Mouse (Mus musculus) hindbrain, embryonic 14.5 days (tissue): ENCODE measurements around the gene Ift80. TPM values are rescaled to one million over a fixed set of nuclear protein-coding genes. Genes with fewer than 3 reads are reported as not detected.

Experiments used
- ATAC-seq: fragments of 200-750 bp; cut with Nextera tagmentation; 2 replicates; pipeline ENCODE4 v1.8.0; 2017; ENCODE audit warnings: moderate number of reproducible peaks, mild to moderate bottlenecking, moderate TSS enrichment, moderate library complexity; ENCODE audit not compliant: low FRiP score
- DNase-seq: peaks from one replicate; pipeline ENCODE4 v3.0.0-alpha.2; 2015; ENCODE audit warnings: low spot score
- H3K27ac ChIP-seq: fragments of 300-500 bp; sonication (generic); 2 replicates; pipeline ENCODE4 v1.5.1; 2014; ENCODE audit warnings: mild to moderate bottlenecking, moderate library complexity
- H3K27me3 ChIP-seq: fragments of 300-500 bp; sonication (generic); 2 replicates; pipeline ENCODE4 v1.6.1; 2014; ENCODE audit warnings: mild to moderate bottlenecking, low read length, mixed read lengths; ENCODE audit not compliant: control insufficient read depth, insufficient read depth
- H3K36me3 ChIP-seq: fragments of 300-500 bp; sonication (generic); replicated peaks from 2 replicates; pipeline ENCODE4 v1.6.1; 2014; ENCODE audit not compliant: control insufficient read depth, insufficient read depth
- H3K4me1 ChIP-seq: fragments of 300-500 bp; sonication (generic); replicated peaks from 2 replicates; pipeline ENCODE4 v1.6.1; 2014; ENCODE audit warnings: antibody characterized with exemption, low read length, mixed read lengths; ENCODE audit not compliant: control insufficient read depth, insufficient read depth
- H3K4me2 ChIP-seq: fragments of 300-500 bp; sonication (generic); replicated peaks from 2 replicates; pipeline ENCODE4 v1.6.1; 2014; ENCODE audit warnings: mild to moderate bottlenecking, moderate library complexity
- H3K4me3 ChIP-seq: fragments of 300-500 bp; sonication (generic); replicated peaks from 2 replicates; pipeline ENCODE4 v1.5.1; 2014; ENCODE audit warnings: mild to moderate bottlenecking, low read length
- H3K9ac ChIP-seq: fragments of 300-500 bp; sonication (generic); 2 replicates; pipeline ENCODE4 v1.6.1; 2014
- H3K9me3 ChIP-seq: fragments of 300-500 bp; sonication (generic); 2 replicates; pipeline ENCODE4 v1.6.1; 2016; ENCODE audit warnings: low read length; ENCODE audit not compliant: control insufficient read depth
- WGBS: fragments of 180-500 bp; shearing (Covaris S2); extraction: QIAGEN DNeasy Blood & Tissue Kit; methylation state at CpG from one replicate; pipeline ENCODE4 v1.1.7; 2014; 5-methylcytosine and 5-hydroxymethylcytosine counted together
- polyA plus RNA-seq: library from polyadenylated mRNA; unstranded; fragments of >200 nt; fragmentation: Nextera tagmentation; extraction: Ambion mirVana; gene quantifications from 2 replicates; pipeline ENCODE4 v1.2.1, GENCODE M21; 2014

Ift80 gene
- 8.7 and 11.9 TPM in 2 replicates for polyA plus RNA-seq

DNA sequence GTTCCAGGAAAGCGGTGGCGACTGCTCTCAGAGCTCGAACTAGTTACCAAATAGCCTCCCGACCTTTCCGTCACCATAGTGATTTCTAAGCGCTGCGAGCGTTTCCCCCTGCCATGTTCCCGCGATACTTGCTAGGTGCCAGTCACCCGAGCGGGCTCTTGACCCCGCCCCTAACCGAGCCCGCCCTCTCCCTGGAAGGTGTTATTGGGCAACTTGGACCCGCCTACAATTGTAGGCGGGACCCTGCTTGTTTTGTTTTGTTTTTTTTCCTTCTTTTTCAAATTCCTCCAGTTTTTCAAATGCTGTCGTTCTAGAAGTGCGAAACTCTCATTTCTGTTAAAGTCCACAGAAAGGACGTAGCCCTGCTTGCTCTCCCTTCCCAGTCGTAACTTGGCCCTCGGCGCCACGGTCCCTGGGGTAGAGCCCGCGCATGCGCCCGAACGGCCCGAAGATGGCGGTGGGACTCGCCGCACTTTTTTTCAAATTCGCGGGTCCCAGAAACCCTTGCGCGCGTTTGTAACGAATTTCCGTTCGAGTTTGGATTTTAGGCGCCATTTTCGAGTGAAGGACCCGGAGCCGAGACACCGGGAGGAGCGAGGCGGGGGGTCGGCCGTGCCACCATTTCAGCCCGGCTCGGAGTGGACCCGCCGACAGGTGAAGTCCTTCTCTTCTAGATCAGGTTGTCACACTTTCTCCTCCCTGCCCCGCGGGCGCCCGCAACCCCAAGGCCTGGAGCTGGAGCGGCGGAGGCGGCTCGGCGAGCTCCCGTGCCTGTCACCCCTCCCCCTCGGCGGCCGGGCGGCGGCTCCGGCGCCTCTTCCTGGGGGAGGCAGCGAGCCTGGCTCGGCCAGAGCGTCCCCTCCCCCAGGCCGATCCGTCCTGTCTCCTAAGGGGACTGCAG is at the start of gene Ift80, which contains the start of gene Smc4:
TSS of gene Ift80 (minus strand) at position 134 of the 901 bp plus-strand sequence.
TSS of gene Smc4 (plus strand) at position 302 of the 901 bp plus-strand sequence.
- WGBS, result under 1% methylated on average over 76 of the region's 76 CpGs
- Histone ChIP-seq H3K4me1 (no peaks in the 10 kb centered on the region; the same call in 1 of the 2 replicates), H3K9me3 (no peaks in the 10 kb centered on the region), H3K4me2 (peak within 1 kb of the TSS; percentile 96), H3K36me3 (no peaks in the 10 kb centered on the region), H3K27me3 (no peaks in the 10 kb centered on the region), H3K9ac (peak within 1 kb of the TSS; percentile 64), H3K27ac (peak within 1 kb of the TSS; percentile 73), H3K4me3 (peak within 1 kb of the TSS; percentile 67)
- ATAC-seq, result peak; percentile 98
- DNase-seq, result peak; percentile 99

DNA sequence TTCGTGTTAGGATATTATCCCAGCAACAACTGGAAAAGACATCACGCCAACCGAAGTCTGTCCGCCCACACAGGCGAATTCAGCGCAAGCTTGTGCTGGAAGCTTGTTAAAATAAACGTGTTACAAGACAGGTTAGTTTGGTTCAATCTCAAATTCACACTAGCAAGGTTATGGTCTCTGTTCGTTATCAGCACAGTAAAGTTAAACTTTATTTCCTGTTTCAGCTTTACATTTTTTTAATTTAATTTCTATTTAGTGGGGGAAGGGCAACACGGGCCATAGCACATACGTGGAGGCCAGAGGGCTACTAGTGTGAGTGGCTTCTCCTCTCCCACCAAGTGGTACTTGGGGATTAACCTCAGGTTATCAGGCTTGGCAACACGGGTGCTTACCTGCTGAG is 47.5 kb upstream of the Ift80 start:
- ATAC-seq (no peak), DNase-seq (no peak)
- Histone ChIP-seq H3K36me3 (no peaks in the 10 kb centered on the region), H3K4me3 (no peak overlapping the region), H3K27me3 (no peaks in the 10 kb centered on the region), H3K4me1 (no peaks in the 10 kb centered on the region), H3K27ac (no peak overlapping the region), H3K4me2 (no peak overlapping the region), H3K9me3 (no peaks in the 10 kb centered on the region), H3K9ac (no peak overlapping the region)
- WGBS, result 93% methylated on average over 11 of the region's 11 CpGs

DNA sequence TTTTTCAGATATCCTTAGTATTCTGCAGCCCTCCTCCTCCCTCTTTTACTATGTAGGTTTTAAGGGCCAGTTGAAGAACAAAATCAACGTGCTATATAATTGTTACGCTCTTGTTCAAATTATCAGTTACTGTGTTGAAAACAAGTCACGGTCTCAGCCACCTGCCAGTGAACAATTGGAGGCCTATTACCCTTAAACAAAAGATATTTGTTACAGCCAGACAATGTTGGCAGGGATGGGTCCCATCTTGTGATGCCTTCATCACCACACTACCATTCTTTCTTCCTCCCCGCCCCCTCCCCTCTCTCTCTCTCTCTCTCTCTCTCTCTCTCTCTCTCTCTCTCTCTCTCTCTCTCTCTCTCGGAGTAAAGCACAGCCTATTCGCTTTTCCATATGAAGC is 44.6 kb upstream of the Ift80 start:
- Histone ChIP-seq H3K4me3 (no peak overlapping the region), H3K27me3 (no peaks in the 10 kb centered on the region), H3K9ac (no peak overlapping the region), H3K4me1 (no peaks in the 10 kb centered on the region), H3K4me2 (no peak overlapping the region), H3K9me3 (no peaks in the 10 kb centered on the region), H3K27ac (no peak overlapping the region), H3K36me3 (no peaks in the 10 kb centered on the region)
- no peak for DNase-seq
- ATAC-seq, result no peak
- WGBS, result 65% methylated on average over 6 of the region's 6 CpGs

DNA sequence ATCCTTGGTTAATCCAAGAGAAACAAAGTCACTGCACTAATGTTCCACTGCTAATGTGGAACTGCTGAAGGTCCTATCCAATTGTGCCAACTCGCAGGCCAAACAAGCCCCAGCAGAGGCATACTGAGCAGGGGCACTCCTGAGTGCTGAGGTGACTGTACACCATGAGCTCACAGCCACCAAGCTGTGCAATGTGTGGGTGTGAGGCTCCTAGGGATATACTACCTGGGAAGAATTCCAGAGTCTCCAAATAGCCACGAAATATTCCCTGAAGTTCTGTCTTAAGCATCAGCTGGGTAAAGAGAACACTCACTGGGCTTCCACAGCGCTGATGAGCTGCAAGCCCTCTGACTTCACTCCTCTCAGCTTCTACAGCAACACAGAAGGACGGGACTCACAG is 43.3 kb upstream of the Ift80 start:
- H3K36me3 ChIP-seq, result no peaks in the 10 kb centered on the region; the same call in 1 of the 2 replicates
- no peak overlapping the region for H3K27ac ChIP-seq
- no peak for ATAC-seq
- no peaks in the 10 kb centered on the region for H3K27me3 ChIP-seq
- WGBS, result 85% methylated on average over 4 of the region's 4 CpGs
- H3K4me3 ChIP-seq, result no peak overlapping the region
- peaks cover 9% of the 10 kb centered on the region; the same call in 1 of the 2 replicates for H3K4me1 ChIP-seq
- no peak for DNase-seq
- H3K9me3 ChIP-seq, result no peaks in the 10 kb centered on the region
- H3K4me2 ChIP-seq, result no peak overlapping the region
- no peak overlapping the region for H3K9ac ChIP-seq

DNA sequence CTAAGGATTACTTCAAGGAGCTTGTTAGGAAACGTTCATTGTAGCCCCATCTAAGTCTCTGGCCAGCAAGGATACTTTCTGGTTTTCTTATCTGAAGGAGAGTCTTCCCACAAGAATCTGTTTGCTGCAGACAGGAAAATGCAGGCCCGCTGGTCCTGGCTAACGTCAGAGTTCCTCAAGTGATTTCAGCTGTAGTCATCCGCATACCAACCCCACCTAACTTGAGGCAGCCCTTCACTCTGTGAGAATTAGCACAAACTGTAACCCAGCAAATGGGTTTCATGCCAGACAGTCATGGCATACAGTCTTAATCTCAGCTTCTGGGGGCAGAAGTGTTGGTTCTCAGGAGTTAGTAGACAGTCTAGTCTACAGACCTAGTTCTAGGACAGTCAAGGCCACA is 42.1 kb upstream of the Ift80 start:
- DNase-seq, result no peak
- WGBS, result 82% methylated on average over 4 of the region's 4 CpGs
- Histone ChIP-seq H3K36me3 (peaks cover 4% of the 10 kb centered on the region; the same call in 1 of the 2 replicates), H3K27me3 (no peaks in the 10 kb centered on the region), H3K4me3 (no peak overlapping the region), H3K4me2 (no peak overlapping the region), H3K4me1 (peaks cover 9% of the 10 kb centered on the region; the same call in 1 of the 2 replicates), H3K9me3 (no peaks in the 10 kb centered on the region), H3K27ac (no peak overlapping the region), H3K9ac (no peak overlapping the region)
- ATAC-seq, result no peak

- Histone ChIP-seq H3K27ac (no peak overlapping the region), H3K4me2 (peak overlapping the region; percentile 87), H3K4me3 (peak overlapping the region; percentile 64), H3K36me3 (peaks cover 9% of the 10 kb centered on the region; the same call in 1 of the 2 replicates), H3K9ac (peak overlapping the region; percentile 78), H3K4me1 (peaks cover 16% of the 10 kb centered on the region; the same call in 1 of the 2 replicates), H3K9me3 (no peaks in the 10 kb centered on the region), H3K27me3 (no peaks in the 10 kb centered on the region)
- ATAC-seq (no peak), DNase-seq (no peak)
- WGBS, result 20% methylated on average over 13 of the region's 13 CpGs
Observed at GRCm38 (mm10) chr3:69045750-69046149, 41.4 kb upstream of the Ift80 start.

DNA sequence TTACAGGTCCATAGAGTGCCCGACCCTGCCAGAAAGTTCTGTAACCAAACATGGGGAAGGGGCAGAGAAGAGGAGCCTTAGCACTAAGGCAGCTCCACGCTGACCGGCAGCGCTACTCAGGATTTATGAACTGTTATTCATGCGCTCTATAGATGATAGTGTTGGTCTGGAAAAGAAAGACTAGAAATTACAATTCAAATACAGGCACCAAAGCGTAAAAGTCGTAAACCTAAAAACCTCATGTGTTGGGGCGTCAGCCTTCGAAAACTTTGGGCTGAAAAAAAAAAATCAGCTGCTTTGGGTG is 41.0 kb upstream of the Ift80 start:
- 7% methylated on average over 9 of the region's 9 CpGs for WGBS
- peak overlapping the region; percentile 78 for H3K9ac ChIP-seq
- H3K4me1 ChIP-seq, result peaks cover 20% of the 10 kb centered on the region; the same call in 1 of the 2 replicates
- ATAC-seq, result peak; percentile 11
- no peak for DNase-seq
- H3K4me2 ChIP-seq, result peak overlapping the region; percentile 87
- H3K36me3 ChIP-seq, result peaks cover 13% of the 10 kb centered on the region; the same call in 1 of the 2 replicates
- peak overlapping the region; percentile 64 for H3K4me3 ChIP-seq
- peak overlapping the region; percentile 91 for H3K27ac ChIP-seq
- no peaks in the 10 kb centered on the region for H3K27me3 ChIP-seq
- H3K9me3 ChIP-seq, result no peaks in the 10 kb centered on the region

DNA sequence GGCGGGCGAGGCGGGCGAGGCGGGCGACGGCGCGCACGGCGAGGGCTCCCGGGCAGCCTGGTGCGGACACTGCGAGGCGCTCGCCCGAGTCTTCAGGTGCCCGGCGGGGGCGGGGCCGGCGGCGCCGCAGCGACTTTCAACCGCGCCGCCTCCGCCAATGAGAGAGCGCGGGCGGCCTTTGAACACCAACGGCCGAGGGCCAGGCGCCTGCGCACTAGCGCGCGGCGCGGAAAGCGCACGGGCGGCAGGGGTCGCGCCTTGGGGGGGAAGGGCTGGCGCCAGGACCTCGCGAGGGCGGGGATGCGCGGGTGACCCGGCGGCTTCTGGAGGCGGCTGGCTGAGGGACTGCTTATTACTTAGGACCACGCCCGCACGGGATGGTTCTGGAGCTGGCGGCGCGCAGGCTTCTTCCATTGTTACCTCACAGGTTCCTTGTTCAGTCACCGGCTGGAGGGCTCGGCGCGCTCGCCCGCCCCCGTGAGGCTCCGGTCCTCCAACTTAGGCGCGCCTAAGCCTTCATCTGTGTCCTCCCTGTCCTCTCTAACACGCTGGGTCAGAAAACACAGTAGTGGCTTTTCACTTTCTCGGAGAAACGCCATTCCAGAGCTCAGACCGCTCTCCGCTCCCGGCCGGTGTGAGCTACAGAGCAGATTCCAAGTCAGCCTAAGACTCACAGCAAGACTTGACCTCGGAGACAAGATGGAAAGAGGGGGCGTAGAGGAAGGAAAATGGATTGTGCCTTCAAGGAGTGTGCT is 40.5 kb upstream of the Ift80 start, which contains the start of gene Trim59:
TSS of gene Trim59 (minus strand) at position 111 of the 755 bp plus-strand sequence.
- H3K27me3 ChIP-seq, result no peaks in the 10 kb centered on the region
- peaks cover 16% of the 10 kb centered on the region; the same call in 1 of the 2 replicates for H3K36me3 ChIP-seq
- peak; percentile 96 for DNase-seq
- peak within 1 kb of the TSS; percentile 91 for H3K27ac ChIP-seq
- peak within 1 kb of the TSS; percentile 78 for H3K9ac ChIP-seq
- H3K4me3 ChIP-seq, result peak within 1 kb of the TSS; percentile 64
- peak within 1 kb of the TSS; percentile 87 for H3K4me2 ChIP-seq
- H3K9me3 ChIP-seq, result no peaks in the 10 kb centered on the region
- WGBS, result 1% methylated on average over 71 of the region's 80 CpGs
- peaks cover 20% of the 10 kb centered on the region; the same call in 1 of the 2 replicates for H3K4me1 ChIP-seq
- ATAC-seq, result peak; percentile 97

DNA sequence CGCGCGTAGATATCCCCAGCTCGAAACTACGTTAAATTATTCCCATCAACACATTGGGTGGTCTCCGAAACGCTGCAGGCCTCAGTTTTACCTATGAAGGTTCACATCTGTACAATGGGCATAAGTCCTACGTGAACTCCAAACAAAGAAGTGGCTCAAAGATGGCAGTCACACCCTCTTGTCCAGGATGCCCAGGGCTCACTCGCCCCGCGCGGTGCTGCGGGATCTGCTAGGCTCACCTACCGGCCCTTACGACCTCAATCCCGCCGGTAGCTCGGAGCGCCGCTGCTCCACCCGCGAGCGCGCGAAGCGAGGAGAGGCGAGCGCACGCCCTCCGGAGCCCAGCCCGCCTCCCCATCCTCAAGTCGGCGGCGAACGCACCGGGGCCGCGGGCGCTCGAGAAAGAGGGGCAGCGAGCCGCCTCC is 39.8 kb upstream of the Ift80 start:
- H3K27ac ChIP-seq, result peak overlapping the region; percentile 91
- H3K4me3 ChIP-seq, result peak overlapping the region; percentile 64
- H3K4me2 ChIP-seq, result peak overlapping the region; percentile 87
- ATAC-seq (peak; percentile 71), DNase-seq (peak; percentile 40)
- under 1% methylated on average over 41 of the region's 42 CpGs for WGBS
- peaks cover 16% of the 10 kb centered on the region; the same call in 1 of the 2 replicates for H3K36me3 ChIP-seq
- no peaks in the 10 kb centered on the region for H3K27me3 ChIP-seq
- H3K9me3 ChIP-seq, result no peaks in the 10 kb centered on the region
- peaks cover 20% of the 10 kb centered on the region; the same call in 1 of the 2 replicates for H3K4me1 ChIP-seq
- H3K9ac ChIP-seq, result peak overlapping the region; percentile 78
